Mouse (Mus musculus): ENCODE results near the gene Gpr137b. TPM values are rescaled to one million over a fixed set of nuclear protein-coding genes. Genes with fewer than 3 reads are reported as not detected.
"Not testable (repeated sequence)": the region's sequence is repeated elsewhere in the genome, so short reads cannot be mapped to it uniquely, and the experiment has no call there.

Gpr137b gene
- polyA plus RNA-seq (2014; fragmentation: Nextera tagmentation; extraction: Ambion mirVana): 13.8 and 14.5 TPM in 2 replicates

DNA sequence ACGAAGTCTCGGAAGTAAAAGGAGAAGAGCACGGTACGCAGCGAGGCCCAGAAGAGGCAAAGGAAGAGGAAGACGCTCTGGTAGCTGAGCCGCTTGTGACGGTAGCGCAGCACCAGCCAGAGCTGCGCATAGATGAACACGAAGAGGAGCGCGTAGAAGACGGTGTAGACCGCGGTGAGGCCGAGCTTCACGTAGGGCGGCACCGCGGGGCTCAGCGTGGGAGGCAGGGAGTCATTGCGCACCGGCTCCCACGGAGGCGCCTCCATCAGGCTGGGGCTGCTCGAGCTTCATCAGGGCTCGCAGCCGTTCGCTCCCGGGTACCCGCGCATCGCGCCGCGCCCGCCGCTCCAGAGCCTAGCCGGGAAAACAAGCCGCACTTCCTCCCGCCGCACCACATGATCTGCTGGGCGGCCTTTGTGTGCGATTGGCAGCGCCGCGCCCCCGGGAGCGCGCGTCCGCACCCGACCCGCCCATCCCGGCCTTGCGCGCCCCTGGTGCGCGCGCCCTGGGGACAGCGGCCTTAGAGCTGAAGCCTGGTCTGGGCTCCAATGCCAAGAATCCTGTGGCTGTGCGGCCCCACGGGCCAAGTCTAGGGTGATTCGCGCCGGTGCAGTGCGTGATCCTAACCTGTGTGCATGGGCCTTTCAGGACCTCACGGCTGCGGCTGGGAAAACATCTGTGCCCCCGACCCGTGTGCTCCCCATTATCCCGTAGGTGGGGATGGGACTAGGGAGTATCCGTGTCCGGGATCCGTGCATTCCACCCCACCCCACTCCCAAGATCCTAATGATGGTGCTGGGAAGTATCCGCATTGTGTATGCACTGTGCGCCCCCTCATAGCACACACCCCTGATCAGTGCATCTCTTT is at the start of gene Gpr137b:
Gene Gpr137b (minus strand): TSS at position 787 of the 868 bp plus-strand sequence.
- H3K27ac ChIP-seq (ENCODE audit: low read depth); H3K9ac ChIP-seq; H3K4me1 ChIP-seq (ENCODE audit: insufficient read depth); H3K36me3 ChIP-seq (ENCODE audit: insufficient read depth); H3K9me3 ChIP-seq (ENCODE audit: low read depth, low read length); H3K27me3 ChIP-seq (ENCODE audit: insufficient read depth, low read length): not testable (repeated sequence)
- peak; percentile 91 for ATAC-seq (ENCODE audit: insufficient read depth)
- Histone ChIP-seq H3K4me3 (ENCODE audit: low read depth, low read length) (peak within 1 kb of the TSS; percentile 33), H3K4me2 (peak within 1 kb of the TSS; percentile 57)
- under 1% methylated on average over 40 of the region's 78 CpGs for WGBS
- DNase-seq: peak; percentile 65

DNA sequence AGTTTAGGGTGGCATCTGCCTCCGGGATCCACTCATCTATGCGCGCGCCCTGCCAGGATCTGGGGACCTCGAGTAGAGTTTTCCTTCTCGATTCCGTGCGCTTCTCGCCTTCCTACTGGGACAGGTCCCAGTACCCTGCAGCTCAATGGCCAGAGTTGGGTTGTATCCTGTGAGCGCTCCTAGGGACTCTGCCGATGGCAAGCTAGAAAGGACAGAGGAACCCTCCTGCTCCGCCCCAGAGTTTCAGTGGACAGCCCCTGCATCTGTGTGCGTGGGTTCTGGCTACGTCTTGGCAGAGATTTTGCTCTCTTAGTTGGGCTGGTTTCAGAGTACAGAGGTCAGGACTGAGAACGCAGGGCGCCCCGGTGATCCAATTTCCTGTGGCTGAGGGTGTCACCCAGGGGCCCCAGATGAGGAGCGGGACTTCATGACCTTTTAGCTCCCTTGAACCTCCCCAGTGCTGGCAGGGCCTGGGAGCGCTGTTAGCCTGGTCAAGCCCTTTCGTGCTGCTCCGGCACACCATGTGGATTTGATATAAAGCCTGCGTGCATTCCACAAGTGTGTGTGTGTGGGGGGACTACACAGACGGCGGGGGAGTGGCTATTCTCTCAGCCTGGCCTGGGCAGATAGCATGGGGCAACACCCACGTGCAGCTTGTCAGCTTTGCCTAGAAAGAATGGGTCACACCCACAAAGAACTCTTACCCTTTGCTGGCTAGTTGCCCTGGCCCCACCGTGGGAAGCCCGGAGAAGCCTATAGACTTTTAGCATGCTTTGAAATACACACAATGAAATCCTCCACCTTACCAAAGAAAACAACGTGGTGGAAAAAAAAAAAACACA is 44.5 kb upstream of the Gpr137b start:
- not testable (repeated sequence) for H3K9me3 ChIP-seq (ENCODE audit: low read depth, low read length); H3K27me3 ChIP-seq (ENCODE audit: insufficient read depth, low read length); H3K27ac ChIP-seq (ENCODE audit: low read depth); H3K36me3 ChIP-seq (ENCODE audit: insufficient read depth); H3K9ac ChIP-seq; H3K4me1 ChIP-seq (ENCODE audit: insufficient read depth)
- H3K4me3 ChIP-seq (ENCODE audit: low read depth, low read length): peak overlapping the region; percentile 27
- peak overlapping the region; percentile 45 for H3K4me2 ChIP-seq
- under 1% methylated on average over 14 of the region's 28 CpGs for WGBS
- peak; percentile 48 for ATAC-seq (ENCODE audit: insufficient read depth)
- DNase-seq: peak; percentile 38

GRCm38 (mm10) chr13:13437460-13438015 is 43.7 kb upstream of the Gpr137b start, which contains the start of gene Nid1:
Gene Nid1 (plus strand): TSS chr13:13437551.
- not testable (repeated sequence) for H3K4me1 ChIP-seq (ENCODE audit: insufficient read depth); H3K27ac ChIP-seq (ENCODE audit: low read depth); H3K9me3 ChIP-seq (ENCODE audit: low read depth, low read length); H3K9ac ChIP-seq; H3K27me3 ChIP-seq (ENCODE audit: insufficient read depth, low read length); H3K36me3 ChIP-seq (ENCODE audit: insufficient read depth)
- Histone ChIP-seq H3K4me3 (ENCODE audit: low read depth, low read length) (peak within 1 kb of the TSS; percentile 27), H3K4me2 (peak within 1 kb of the TSS; percentile 45)
- under 1% methylated on average over 25 of the region's 39 CpGs for WGBS
- ATAC-seq (ENCODE audit: insufficient read depth): peak; percentile 87
- peak; percentile 55 for DNase-seq

- H3K27ac ChIP-seq (ENCODE audit: low read depth); H3K9me3 ChIP-seq (ENCODE audit: low read depth, low read length); H3K36me3 ChIP-seq (ENCODE audit: insufficient read depth); H3K4me2 ChIP-seq; ATAC-seq (ENCODE audit: insufficient read depth); H3K9ac ChIP-seq; H3K27me3 ChIP-seq (ENCODE audit: insufficient read depth, low read length); H3K4me1 ChIP-seq (ENCODE audit: insufficient read depth); H3K4me3 ChIP-seq (ENCODE audit: low read depth, low read length); DNase-seq: not testable (repeated sequence)
- 51% methylated on average over 4 of the region's 7 CpGs for WGBS
Observed at GRCm38 (mm10) chr13:13436161-13436560, 42.3 kb upstream of the Gpr137b start.

- H3K4me1 ChIP-seq (ENCODE audit: insufficient read depth); H3K4me3 ChIP-seq (ENCODE audit: low read depth, low read length); H3K9ac ChIP-seq; DNase-seq; H3K4me2 ChIP-seq; H3K9me3 ChIP-seq (ENCODE audit: low read depth, low read length); H3K27me3 ChIP-seq (ENCODE audit: insufficient read depth, low read length); H3K27ac ChIP-seq (ENCODE audit: low read depth); H3K36me3 ChIP-seq (ENCODE audit: insufficient read depth): not testable (repeated sequence)
- ATAC-seq (ENCODE audit: insufficient read depth): peak; percentile 56; the same call in 1 of the 2 replicates
- 8% methylated on average over 1 of the region's 5 CpGs for WGBS
Observed at GRCm38 (mm10) chr13:13423301-13423700, 29.5 kb upstream of the Gpr137b start.

- ATAC-seq (ENCODE audit: insufficient read depth); H3K4me2 ChIP-seq; H3K4me1 ChIP-seq (ENCODE audit: insufficient read depth); H3K4me3 ChIP-seq (ENCODE audit: low read depth, low read length); DNase-seq; H3K9ac ChIP-seq; H3K27me3 ChIP-seq (ENCODE audit: insufficient read depth, low read length); H3K27ac ChIP-seq (ENCODE audit: low read depth); H3K9me3 ChIP-seq (ENCODE audit: low read depth, low read length); H3K36me3 ChIP-seq (ENCODE audit: insufficient read depth): not testable (repeated sequence)
- 86% methylated on average over 6 of the region's 12 CpGs for WGBS
Observed at GRCm38 (mm10) chr13:13418859-13419258, 25.0 kb upstream of the Gpr137b start.

DNA sequence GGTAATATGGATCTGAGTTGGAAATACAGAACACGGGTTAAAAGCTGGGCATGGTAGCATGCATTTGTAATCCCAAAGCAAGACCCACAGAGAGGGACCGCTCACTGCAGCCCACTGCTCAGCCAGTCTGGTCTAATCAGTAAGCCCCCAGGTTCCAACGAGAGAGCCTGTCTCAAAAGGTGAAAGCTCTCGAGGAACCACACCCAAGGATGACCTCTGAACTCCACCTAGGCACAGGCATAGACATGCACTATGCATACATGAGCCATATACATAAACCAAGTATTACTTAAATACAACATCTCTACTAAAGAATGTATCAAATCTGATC is 22.2 kb upstream of the Gpr137b start:
- H3K27ac ChIP-seq (ENCODE audit: low read depth); H3K4me1 ChIP-seq (ENCODE audit: insufficient read depth); DNase-seq; H3K27me3 ChIP-seq (ENCODE audit: insufficient read depth, low read length); H3K4me3 ChIP-seq (ENCODE audit: low read depth, low read length); H3K9ac ChIP-seq; H3K36me3 ChIP-seq (ENCODE audit: insufficient read depth); H3K9me3 ChIP-seq (ENCODE audit: low read depth, low read length); H3K4me2 ChIP-seq: not testable (repeated sequence)
- peak; percentile 51; the same call in 1 of the 2 replicates for ATAC-seq (ENCODE audit: insufficient read depth)
- WGBS: 61% methylated on average over 2 of the region's 4 CpGs
